Mouse (Mus musculus) liver, embryonic 14.5 days (tissue): ENCODE data around the gene Sit1. TPM values are rescaled to one million over a fixed set of nuclear protein-coding genes. Genes with fewer than 3 reads are reported as not detected.

Experiments used
- ATAC-seq: fragments of 200-750 bp; cut with Nextera tagmentation; 2 replicates; pipeline ENCODE4 v1.8.0; 2017; ENCODE audit warnings: moderate number of reproducible peaks, mild to moderate bottlenecking, moderate library complexity; ENCODE audit not compliant: insufficient read depth
- DNase-seq, 3 experiments: peaks; one replicate each; pipeline ENCODE4 v3.0.0-alpha.2; 2012 to 2013; ENCODE audit warnings: low read depth in 3 of 3, low spot score in 3 of 3
- H3K27ac ChIP-seq: fragments of 300-500 bp; sonication (generic); 2 replicates; pipeline ENCODE4 v1.5.1; 2014; ENCODE audit warnings: moderate library complexity, mild to moderate bottlenecking, control low read depth, inconsistent platforms
- H3K27me3 ChIP-seq: fragments of 300-500 bp; sonication (generic); 2 replicates; pipeline ENCODE4 v1.6.1; 2014; ENCODE audit warnings: mild to moderate bottlenecking, low read length, moderate library complexity; ENCODE audit not compliant: control insufficient read depth, insufficient read depth
- H3K36me3 ChIP-seq: fragments of 300-500 bp; sonication (generic); replicated peaks from 2 replicates; pipeline ENCODE4 v1.6.1; 2014; ENCODE audit warnings: low read depth; ENCODE audit not compliant: control insufficient read depth, insufficient read depth
- H3K4me1 ChIP-seq, 2 experiments: fragments of 200-500 bp in 1 of 2; fragments of 300-500 bp in 1 of 2; sonication (generic) in 1 of 2; replicated peaks; 2 replicates each; pipeline ENCODE4 v1.6.1; 2012 to 2014; ENCODE audit warnings: antibody characterized with exemption in 1 of 2, inconsistent platforms in 1 of 2, low read length in 1 of 2; ENCODE audit not compliant: control insufficient read depth in 2 of 2, insufficient read depth in 2 of 2
- H3K4me2 ChIP-seq: fragments of 300-500 bp; sonication (generic); 2 replicates; pipeline ENCODE4 v1.6.1; 2014; ENCODE audit warnings: low read depth, mild to moderate bottlenecking, control low read depth, moderate library complexity
- H3K4me3 ChIP-seq, 2 experiments: fragments of 200-500 bp in 1 of 2; fragments of 300-500 bp in 1 of 2; sonication (generic) in 1 of 2; 2 replicates each; pipeline ENCODE4 v1.5.1; 2012 to 2014; ENCODE audit warnings: low read depth in 2 of 2, low read length in 2 of 2, mild to moderate bottlenecking in 2 of 2, control low read depth in 1 of 2, inconsistent platforms in 1 of 2, moderate library complexity in 1 of 2; ENCODE audit not compliant: insufficient read depth in 1 of 2
- H3K9ac ChIP-seq: fragments of 300-500 bp; sonication (generic); replicated peaks from 2 replicates; pipeline ENCODE4 v1.6.1; 2014; ENCODE audit warnings: mild to moderate bottlenecking, control low read depth, moderate library complexity
- H3K9me3 ChIP-seq: fragments of 300-500 bp; sonication (generic); 2 replicates; pipeline ENCODE4 v1.6.1; 2016; ENCODE audit warnings: low read length, mixed read lengths; ENCODE audit not compliant: control insufficient read depth
- CTCF ChIP-seq: IDR thresholded peaks from 2 replicates; pipeline ENCODE4 v1.5.1; 2016; ENCODE audit warnings: antibody characterized with exemption, low read depth, control low read depth
- EP300 ChIP-seq: IDR thresholded peaks from 2 replicates; pipeline ENCODE4 v1.6.1; 2016; ENCODE audit warnings: antibody characterized with exemption, low read depth
- WGBS: fragments of 180-500 bp; shearing (Covaris S2); extraction: QIAGEN DNeasy Blood & Tissue Kit; methylation state at CpG from one replicate; pipeline ENCODE4 v1.1.7; 2014; ENCODE audit not compliant: insufficient replicate concordance; 5-methylcytosine and 5-hydroxymethylcytosine counted together
- polyA plus RNA-seq, 2 experiments: library from polyadenylated mRNA; depleted of rRNA in 1 of 2; stranded (reverse) in 1 of 2; unstranded in 1 of 2; fragments of >200 nt; fragmentation: Nextera tagmentation in 1 of 2; extraction: Ambion mirVana in 1 of 2; gene quantifications; 2 replicates each; pipeline versions ENCODE4 v1.2.1 to v1.2.3; 2012 to 2014

Gene Sit1
- polyA plus RNA-seq, 2 experiments: 0.04 TPM; not detected in 1

DNA sequence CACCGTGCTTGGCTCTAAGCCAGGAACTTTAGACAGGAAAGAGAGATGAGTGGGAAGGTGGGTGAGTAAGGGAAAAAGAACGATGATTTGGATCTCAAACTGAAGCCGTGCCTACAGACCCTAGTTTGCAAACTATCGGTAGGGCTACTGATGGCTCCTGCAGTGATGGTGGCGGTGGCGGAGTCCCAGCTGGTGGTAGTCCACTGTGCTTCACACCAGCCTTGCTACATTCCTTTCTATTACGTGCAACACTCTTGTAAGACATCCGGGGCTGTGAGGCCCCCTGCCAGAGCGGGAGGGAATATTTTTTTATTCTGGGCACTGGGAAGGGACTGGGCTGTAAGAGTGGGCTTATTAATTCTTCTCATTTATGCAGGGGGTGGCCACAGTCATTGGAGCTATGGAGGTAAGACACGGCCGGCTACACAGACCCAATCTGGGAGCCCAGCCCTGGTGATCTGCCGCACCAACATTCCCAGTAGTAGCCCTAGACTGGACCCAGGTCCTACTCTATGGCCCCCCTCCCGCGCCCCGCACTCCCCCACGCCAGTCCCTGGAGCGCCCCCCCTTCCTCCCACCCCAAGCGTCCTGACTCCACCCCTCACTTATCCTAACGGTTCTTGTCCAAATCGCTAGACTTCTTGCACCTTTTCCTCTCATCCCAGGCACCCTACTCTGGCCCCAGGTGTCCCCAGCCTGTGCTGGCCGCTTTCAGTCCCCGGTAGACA is 24.6 kb upstream of the Sit1 start:
- ATAC-seq (peak; percentile 54), DNase-seq (no peak)
- no peaks in the 10 kb centered on the region for H3K36me3 ChIP-seq
- H3K9ac ChIP-seq: peak overlapping the region; percentile 45; the same call in 1 of the 2 replicates
- H3K27ac ChIP-seq: no peak overlapping the region
- peaks cover 0 to 14% of the 10 kb centered on the region in 2 experiments; a peak in 2 of 4 replicates for H3K4me1 ChIP-seq
- H3K4me2 ChIP-seq: peak overlapping the region; percentile 71
- H3K27me3 ChIP-seq: no peaks in the 10 kb centered on the region
- TF ChIP-seq CTCF (no peak), EP300 (no peak)
- H3K9me3 ChIP-seq: no peaks in the 10 kb centered on the region
- H3K4me3 ChIP-seq: peak overlapping the region; percentile 51 to 69
- 6% methylated on average over 22 of the region's 22 CpGs for WGBS

DNA sequence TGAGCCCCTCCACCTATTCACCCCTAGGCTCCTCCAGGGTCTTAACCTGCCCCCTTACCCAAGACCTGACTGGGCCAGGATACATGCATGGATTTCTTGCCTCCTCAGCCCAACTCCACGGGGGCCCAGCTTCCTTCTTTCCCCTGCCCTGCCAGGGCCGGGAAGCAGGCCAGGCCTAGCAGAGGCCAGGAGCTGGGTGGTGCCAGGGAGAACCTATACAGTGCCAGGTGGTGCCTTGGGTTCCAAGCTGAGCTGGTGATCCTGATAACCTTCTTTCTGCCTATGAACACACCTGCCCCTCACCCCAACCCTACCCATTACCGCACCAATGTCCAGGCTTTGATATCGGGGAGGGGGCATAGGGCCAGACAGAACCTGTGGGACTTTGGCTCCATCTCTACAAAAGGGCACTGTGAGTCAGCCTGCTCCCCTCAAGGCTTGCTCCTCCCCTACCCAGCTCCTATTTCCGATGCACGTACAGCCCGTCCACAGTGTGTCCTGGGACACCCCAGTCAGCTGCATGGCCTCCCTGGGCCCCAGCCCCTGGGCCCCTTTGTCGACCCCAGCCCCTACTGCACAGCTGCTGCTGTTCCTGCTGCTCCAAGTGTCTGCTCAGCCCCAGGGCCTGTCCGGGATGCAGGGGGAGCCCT is 23.1 kb upstream of the Sit1 start, which contains the start of gene Car9:
Car9 (plus strand) TSS at position 431 of the 650 bp plus-strand sequence.
- DNase-seq (no peak), ATAC-seq (no peak)
- TF ChIP-seq EP300: no peak
- no peak for TF ChIP-seq CTCF
- peak within 1 kb of the TSS; percentile 71 for H3K4me2 ChIP-seq
- H3K4me3 ChIP-seq: no peak within 1 kb of the TSS
- H3K9ac ChIP-seq: no peak within 1 kb of the TSS
- H3K27me3 ChIP-seq: no peaks in the 10 kb centered on the region
- no peaks in the 10 kb centered on the region for H3K36me3 ChIP-seq
- WGBS: 62% methylated on average over 9 of the region's 9 CpGs
- no peaks in the 10 kb centered on the region for H3K9me3 ChIP-seq
- no peak within 1 kb of the TSS for H3K27ac ChIP-seq
- peaks cover 0 to 14% of the 10 kb centered on the region in 2 experiments; a peak in 2 of 4 replicates for H3K4me1 ChIP-seq

DNA sequence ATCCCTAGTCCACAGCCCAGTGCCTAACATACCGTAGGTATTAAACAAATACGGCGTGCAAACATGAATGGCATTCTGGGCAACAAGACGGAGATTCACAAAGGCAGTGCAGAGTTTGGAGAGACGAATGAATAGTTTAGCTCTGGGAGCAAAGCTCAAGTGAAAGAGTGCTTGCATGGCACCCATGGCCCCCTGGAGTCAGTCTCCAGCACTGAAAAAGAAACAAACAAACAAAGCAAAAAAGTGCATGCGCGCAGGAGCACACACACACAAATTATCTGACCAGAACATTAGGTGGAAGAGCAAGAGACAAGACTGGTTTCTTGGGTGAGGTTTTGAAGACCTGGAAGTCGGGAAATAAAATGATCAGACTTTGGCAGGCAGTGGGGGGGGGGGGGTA is 22.5 kb upstream of the Sit1 start:
- Histone ChIP-seq H3K9ac (no peak overlapping the region), H3K4me1 (peaks cover 0 to 14% of the 10 kb centered on the region in 2 experiments; a peak in 2 of 4 replicates), H3K4me3 (no peak overlapping the region), H3K9me3 (no peaks in the 10 kb centered on the region), H3K4me2 (no peak overlapping the region), H3K27ac (no peak overlapping the region), H3K27me3 (no peaks in the 10 kb centered on the region), H3K36me3 (no peaks in the 10 kb centered on the region)
- DNase-seq: no peak
- WGBS: 74% methylated on average over 8 of the region's 8 CpGs
- TF ChIP-seq CTCF (no peak), EP300 (no peak)
- no peak for ATAC-seq

DNA sequence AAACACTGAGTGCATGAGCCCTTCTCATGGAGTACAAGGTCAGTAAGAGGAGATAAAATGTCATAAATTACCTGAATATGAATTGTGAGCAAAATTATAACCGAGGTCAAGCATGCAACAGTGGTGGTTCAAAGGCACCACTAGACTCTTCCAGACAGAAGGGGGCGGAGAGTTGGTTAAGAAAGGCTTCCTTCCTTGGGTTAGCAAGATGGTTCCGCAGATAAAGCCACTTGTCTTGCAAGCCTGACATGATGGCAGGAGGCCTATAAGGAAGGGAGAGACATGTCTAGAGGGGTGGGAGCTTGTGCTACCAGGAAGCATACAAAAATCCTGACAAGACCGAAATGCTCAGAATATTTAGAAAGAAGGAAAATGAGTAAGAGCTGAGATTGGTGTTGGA is 20.7 kb upstream of the Sit1 start:
- Histone ChIP-seq H3K4me2 (no peak overlapping the region), H3K36me3 (no peaks in the 10 kb centered on the region), H3K27me3 (no peaks in the 10 kb centered on the region), H3K4me1 (peaks cover 4 to 19% of the 10 kb centered on the region in 2 experiments), H3K9me3 (no peaks in the 10 kb centered on the region), H3K4me3 (no peak overlapping the region), H3K27ac (no peak overlapping the region), H3K9ac (no peak overlapping the region)
- ATAC-seq: no peak
- DNase-seq: no peak
- TF ChIP-seq CTCF: no peak
- no peak for TF ChIP-seq EP300
- 14% methylated on average over 4 of the region's 4 CpGs for WGBS

DNA sequence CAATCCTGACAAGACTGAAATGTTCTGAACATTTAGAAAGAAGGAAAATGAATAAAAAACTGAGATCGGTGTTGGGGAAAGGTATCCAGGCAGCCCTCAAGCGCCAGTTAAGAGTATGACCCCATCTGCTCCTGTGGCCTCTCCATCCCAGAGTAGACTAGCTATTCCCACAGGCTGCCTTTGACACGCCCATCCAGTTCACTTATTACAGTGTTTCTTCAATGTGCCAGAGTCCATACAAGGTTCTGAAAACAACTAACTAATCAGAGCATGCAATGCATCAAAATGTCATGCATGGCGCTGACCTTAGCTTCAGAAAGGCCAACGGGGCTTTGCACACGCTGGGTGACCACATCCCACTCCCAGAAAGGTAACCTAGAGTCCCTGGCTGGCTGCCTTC is 20.0 kb upstream of the Sit1 start:
- Histone ChIP-seq H3K9ac (no peak overlapping the region), H3K4me1 (peaks cover 4 to 18% of the 10 kb centered on the region in 2 experiments), H3K27me3 (no peaks in the 10 kb centered on the region), H3K9me3 (no peaks in the 10 kb centered on the region), H3K27ac (no peak overlapping the region), H3K36me3 (no peaks in the 10 kb centered on the region), H3K4me3 (no peak overlapping the region), H3K4me2 (no peak overlapping the region)
- ATAC-seq (no peak), DNase-seq (no peak)
- no peak for TF ChIP-seq EP300
- TF ChIP-seq CTCF: no peak
- 68% methylated on average over 6 of the region's 6 CpGs for WGBS
